ENCODE assay signal across 25 mouse cellular contexts in the genomic region with DNA sequence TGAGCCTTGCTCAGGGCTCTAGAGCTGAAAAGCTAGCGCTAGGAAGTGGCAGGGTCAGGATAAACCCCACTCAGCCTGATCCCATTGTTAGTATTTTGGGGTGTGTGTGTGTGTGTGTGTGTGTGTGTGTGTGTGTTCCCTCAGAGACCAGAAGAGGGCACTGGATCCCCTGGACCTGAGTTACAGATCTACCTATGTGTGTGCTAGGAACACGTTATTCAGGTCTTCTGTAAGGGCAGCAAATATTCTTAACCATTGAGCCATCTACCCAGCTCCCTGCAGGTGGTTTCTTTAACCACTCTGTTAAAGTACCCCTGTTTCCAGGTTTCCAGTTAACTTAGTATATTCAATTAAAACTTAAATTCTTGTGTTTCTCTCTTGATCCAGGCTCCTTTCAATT.
"Had no signal": no experiment of that assay in that cellular context is flagged by ENCODE, and none has a peak within 500 bp of the region (broad histone marks: within the 10 kb centered on the region; RNA-seq: fewer than 3 reads in every experiment).

No protein-coding gene starts in this region.

- H3K9me3 ChIP-seq: embryonic facial prominence, embryonic 10.5 days; embryonic facial prominence, embryonic 12.5 days; embryonic facial prominence, embryonic 13.5 days; embryonic facial prominence, embryonic 15.5 days; forebrain, embryonic 10.5 days; forebrain, embryonic 12.5 days; forebrain, embryonic 13.5 days; forebrain, embryonic 15.5 days had no signal

- H3K27me3 ChIP-seq: embryonic facial prominence, embryonic 12.5 days; embryonic facial prominence, embryonic 13.5 days; embryonic facial prominence, embryonic 15.5 days; forebrain, embryonic 15.5 days had no signal

- DNase-seq: cerebellum, adult 9-10 months; cerebellum, adult 9-11 months; cerebellum, postnatal 10 days; cerebellum, postnatal 14 days; cerebellum, postnatal 25 days; cerebellum, postnatal 36 days; embryo, embryonic 11 days; forebrain, postnatal 0 days; gastrocnemius, adult 2 months; gastrocnemius, postnatal 10 days; gastrocnemius, postnatal 14 days; gastrocnemius, postnatal 25 days; gastrocnemius, postnatal 36 days; heart, adult 11 months; heart, adult 18-20 months; heart, adult 2 months had no signal

- H3K36me3 ChIP-seq: embryonic facial prominence, embryonic 10.5 days; embryonic facial prominence, embryonic 12.5 days; embryonic facial prominence, embryonic 13.5 days; embryonic facial prominence, embryonic 15.5 days; forebrain, embryonic 10.5 days; forebrain, embryonic 12.5 days; forebrain, embryonic 15.5 days had no signal

- H3K4me3 ChIP-seq: embryonic facial prominence, embryonic 10.5 days; embryonic facial prominence, embryonic 12.5 days; embryonic facial prominence, embryonic 13.5 days; embryonic facial prominence, embryonic 15.5 days; erythroblast, embryonic 14.5 days; forebrain, embryonic 10.5 days; forebrain, embryonic 12.5 days; forebrain, embryonic 13.5 days; forebrain, embryonic 15.5 days; gastrocnemius, adult 2 months; heart, adult 2 months had no signal

- H3K27ac ChIP-seq: embryonic facial prominence, embryonic 10.5 days; embryonic facial prominence, embryonic 12.5 days; embryonic facial prominence, embryonic 13.5 days; embryonic facial prominence, embryonic 15.5 days; forebrain, embryonic 10.5 days; forebrain, embryonic 12.5 days; forebrain, embryonic 13.5 days; forebrain, embryonic 15.5 days; gastrocnemius, adult 2 months; heart, adult 2 months had no signal
